Mouse (Mus musculus) MEL (cell line): ENCODE data around the gene Kidins220.

Source experiments
- CHD1 ChIP-seq: IDR thresholded peaks from 2 replicates; pipeline ENCODE4 v1.6.1; 2012; ENCODE audit warnings: low read depth, mild to moderate bottlenecking, inconsistent platforms, low read length, improper control_type of control experiment
- CHD2 ChIP-seq: IDR thresholded peaks from 2 replicates; pipeline ENCODE4 v1.6.1; 2011; ENCODE audit warnings: low read length, improper control_type of control experiment
- E2F4 ChIP-seq: IDR thresholded peaks from 2 replicates; pipeline ENCODE4 v1.6.1; 2011; ENCODE audit warnings: low read depth, low read length, improper control_type of control experiment, borderline replicate concordance
- ELF1 ChIP-seq: IDR thresholded peaks from 2 replicates; pipeline ENCODE4 v1.6.1; 2014; ENCODE audit warnings: low read depth, mild to moderate bottlenecking, inconsistent platforms, low read length, improper control_type of control experiment, moderate library complexity
- EP300 ChIP-seq, 2 experiments: IDR thresholded peaks; 2 replicates each; pipeline ENCODE4 v1.6.1; 2011; ENCODE audit warnings: improper control_type of control experiment in 2 of 2, low read length in 2 of 2, low read depth in 1 of 2, mild to moderate bottlenecking in 1 of 2
- HCFC1 ChIP-seq: IDR thresholded peaks from 2 replicates; pipeline ENCODE4 v1.6.1; 2012; ENCODE audit warnings: low read depth, mild to moderate bottlenecking, inconsistent platforms, low read length, improper control_type of control experiment, moderate library complexity
- POLR2AphosphoS2 ChIP-seq: IDR thresholded peaks from 2 replicates; pipeline ENCODE4 v1.6.1; 2011; ENCODE audit warnings: low read length, improper control_type of control experiment
- POLR2AphosphoS5 ChIP-seq: IDR thresholded peaks from 2 replicates; pipeline ENCODE4 v1.6.1; 2012; ENCODE audit warnings: low read depth, borderline replicate concordance, mild to moderate bottlenecking, inconsistent platforms, low read length, moderate library complexity, mixed read lengths

- TF ChIP-seq CHD2 (no peak), CHD1 (no peak), HCFC1 (no peak), E2F4 (no peak), ELF1 (no peak), POLR2AphosphoS5 (no peak), EP300 (IDR thresholded peaks at IDR 0.05; ENCODE audit: low read depth in 1 of 2, low read length in 2 of 2) (no peak), POLR2AphosphoS2 (no peak)
Measured at GRCm38 (mm10) chr12:24962362-24962967, 12.3 kb upstream of the Kidins220 start.
